Mouse (Mus musculus) heart, postnatal 0 days (tissue): ENCODE data around the gene Pde4d.
A peak's percentile ranks its signal among the peaks of the same experiment; 100 is the strongest.

Experiments
- CTCF ChIP-seq: IDR thresholded peaks from 2 replicates; pipeline ENCODE4 v1.5.1; 2016; ENCODE audit warnings: antibody characterized with exemption, control low read depth, low read depth
- EP300 ChIP-seq: IDR thresholded peaks from 2 replicates; pipeline ENCODE4 v1.6.1; 2016; ENCODE audit warnings: antibody characterized with exemption, low read depth

- TF ChIP-seq CTCF (peak; percentile 29), EP300 (no peak)
Measured at GRCm38 (mm10) chr13:109116342-109117201, 666.8 kb downstream of the Pde4d start.
